Mouse (Mus musculus) left cerebral cortex, adult 9 months (tissue): ENCODE measurements around the gene Crx.

Source experiments
- DNase-seq, 2 experiments: peaks; one replicate each; pipeline ENCODE4 v3.0.0; 2022; ENCODE audit warnings: low spot score in 2 of 2

The Crx gene

DNA sequence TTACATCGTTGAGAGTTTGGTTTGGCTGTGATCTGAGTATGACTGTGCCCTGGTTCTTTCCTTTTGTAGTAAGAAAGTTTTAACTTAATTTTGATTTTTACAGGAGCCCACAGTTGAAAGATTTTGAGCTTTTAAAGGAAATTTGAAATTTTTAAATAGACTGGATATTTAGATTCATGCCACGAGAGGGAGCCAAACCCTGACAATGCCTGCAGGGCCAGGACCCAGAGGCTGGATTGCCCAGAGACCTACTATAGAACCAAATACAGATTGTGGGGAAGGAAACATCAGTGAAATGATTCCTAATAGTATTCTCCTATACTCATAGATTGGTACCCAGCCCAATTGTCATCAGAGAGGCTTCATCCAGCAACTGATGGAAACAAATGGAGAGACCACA lies 20.1 kb downstream of the Crx start:
- no peak for DNase-seq

DNA sequence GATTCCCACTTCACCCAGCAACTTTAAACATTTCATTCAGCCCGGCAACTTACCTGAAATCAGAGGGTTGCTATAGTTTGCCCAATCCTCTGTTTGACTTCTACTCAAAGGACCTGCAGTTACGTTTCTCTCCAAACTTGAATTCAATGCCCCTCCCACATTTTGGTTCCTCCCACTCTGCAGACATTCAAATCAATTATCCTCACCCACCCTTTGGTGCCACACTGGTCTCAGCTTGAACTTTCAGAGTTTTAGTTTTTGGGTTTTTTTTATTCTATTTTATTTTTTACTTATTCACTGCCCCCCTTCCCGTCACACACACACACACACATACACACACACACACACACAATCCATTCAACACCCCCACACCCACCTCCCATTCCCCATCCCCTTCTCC lies 40.2 kb downstream of the Crx start, which contains the start of gene Obox6:
TSS of gene Obox6 (minus strand) at position 101 of the 400 bp plus-strand sequence.
- DNase-seq = no peak
